Mouse (Mus musculus) v-Abl transformed pro-B cells (cell line): ENCODE data around the gene Gm26657.

Experiments
- in situ Hi-C, 2 experiments: fragments of 400-800 bp; cut with MboI; formaldehyde crosslinking; loops; one replicate each; pipeline ENCODE4 v1.15.1; 2025; ENCODE audit not compliant: unreplicated experiment in 2 of 2

The Gm26657 gene

GRCm38 (mm10) chr4:56740020-56740485 is at the start of gene Gm26657:
Gene Gm26657 (plus strand): TSS chr4:56740070.
- in situ Hi-C loops: no loop called here

DNA sequence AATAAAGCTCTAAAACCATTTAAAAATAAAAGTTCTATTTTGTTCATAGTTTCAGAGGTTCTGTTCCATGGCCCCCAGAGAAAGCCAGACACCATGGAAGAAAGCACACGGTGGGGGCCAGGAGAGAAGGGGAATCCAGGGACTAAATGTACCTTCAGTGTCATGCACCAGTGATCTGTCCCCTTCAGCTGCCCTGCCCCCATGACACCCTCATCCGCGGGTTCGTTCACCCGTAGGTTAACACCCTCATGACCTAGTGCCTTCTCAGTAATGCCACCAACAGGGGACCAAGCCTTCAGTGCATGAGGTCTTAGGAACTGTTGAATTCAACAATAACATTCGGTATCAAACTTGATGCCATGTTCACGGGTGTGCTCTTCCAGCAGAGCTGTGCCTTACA is 43.5 kb upstream of the Gm26657 start:
- in situ Hi-C loops: no loop called here

GRCm38 (mm10) chr4:56698671-56699070 is 41.2 kb upstream of the Gm26657 start:
- in situ Hi-C loops: no loop called here

DNA sequence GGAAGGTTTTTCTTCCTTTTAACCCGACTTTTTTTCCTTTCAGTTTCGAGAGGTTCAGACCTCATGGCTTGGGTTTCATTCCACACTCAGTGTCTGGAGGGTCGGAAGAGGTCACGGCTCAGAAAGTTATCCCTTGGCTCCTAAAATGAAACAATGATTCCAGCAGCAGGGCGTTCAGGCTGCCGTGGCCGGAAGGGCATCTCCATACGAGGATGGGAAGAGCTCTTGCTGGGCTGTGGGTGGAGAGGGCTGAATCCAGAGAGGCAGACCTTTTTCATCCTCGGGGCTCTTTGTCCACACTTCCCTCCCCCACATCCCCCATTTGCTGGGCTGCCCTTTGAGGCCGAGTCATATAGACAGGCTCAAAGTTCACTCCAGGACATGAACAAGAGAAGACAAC is 37.6 kb upstream of the Gm26657 start:
- in situ Hi-C loops: no loop called here

DNA sequence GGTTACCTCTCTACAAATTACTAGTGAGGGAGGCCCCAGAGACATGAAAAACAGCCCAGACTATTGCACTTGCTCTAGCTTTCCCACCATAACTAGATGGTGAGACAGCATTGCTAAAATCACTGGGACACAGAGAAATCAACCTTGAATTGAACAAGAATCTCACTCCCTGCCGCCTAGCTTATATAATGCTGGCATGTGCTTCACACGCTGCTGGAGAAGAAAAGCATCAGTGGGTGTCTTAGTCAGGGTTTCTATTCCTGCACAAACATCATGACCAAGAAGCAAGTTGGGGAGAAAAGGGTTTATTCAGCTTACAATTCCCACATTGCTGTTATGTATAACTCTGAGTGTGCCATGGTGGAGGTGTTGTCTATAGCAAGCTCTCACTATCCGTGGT is 26.7 kb upstream of the Gm26657 start:
- in situ Hi-C loops: no loop called here

DNA sequence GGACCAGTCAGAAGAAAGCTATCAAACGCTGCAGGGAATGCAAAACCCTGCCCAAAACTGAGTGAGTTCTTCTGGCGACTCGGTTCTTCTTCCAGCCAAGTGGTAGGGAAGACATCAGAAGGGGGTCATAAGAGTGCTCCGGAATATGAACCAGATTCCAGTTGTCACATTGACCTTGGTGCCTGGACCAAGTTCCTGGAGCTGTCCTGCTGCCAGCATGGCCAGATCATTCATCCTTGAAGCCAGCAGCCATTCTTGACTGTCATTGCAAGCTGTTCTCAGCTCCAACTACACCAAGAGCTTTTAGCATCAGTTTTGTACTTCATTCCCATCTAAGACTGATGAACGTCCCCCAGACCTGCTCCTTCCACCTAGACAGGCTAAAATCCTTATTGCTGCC is 23.1 kb upstream of the Gm26657 start:
- in situ Hi-C loops: no loop called here

- in situ Hi-C loops: no loop called here
Observed at GRCm38 (mm10) chr4:56717932-56718331, 21.9 kb upstream of the Gm26657 start.

- in situ Hi-C loops: no loop called here
Observed at GRCm38 (mm10) chr4:56718573-56719442, 21.1 kb upstream of the Gm26657 start.

- in situ Hi-C loops: no loop called here
Observed at GRCm38 (mm10) chr4:56719456-56719855, 20.4 kb upstream of the Gm26657 start.

DNA sequence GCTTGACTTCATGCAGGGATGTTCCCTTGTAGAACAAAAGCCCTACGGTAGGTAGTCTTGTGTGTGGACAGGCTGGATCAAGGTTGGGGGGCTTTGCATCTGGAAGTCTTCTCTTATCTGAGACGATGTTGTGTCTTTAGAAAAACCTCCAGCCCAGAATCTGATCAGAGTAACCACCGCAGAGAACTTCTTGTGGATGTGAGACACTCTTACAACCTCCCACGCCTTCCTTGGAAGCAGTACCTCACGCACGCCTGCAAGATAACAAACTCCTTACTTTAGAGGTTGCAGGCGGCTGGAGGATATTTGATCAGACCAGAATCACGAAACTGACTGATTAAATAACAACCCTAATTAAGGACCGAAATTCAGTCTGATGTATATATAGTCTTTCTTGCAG is 19.5 kb upstream of the Gm26657 start:
- in situ Hi-C loops: no loop called here

GRCm38 (mm10) chr4:56721469-56721868 is 18.4 kb upstream of the Gm26657 start:
- in situ Hi-C loops: no loop called here

DNA sequence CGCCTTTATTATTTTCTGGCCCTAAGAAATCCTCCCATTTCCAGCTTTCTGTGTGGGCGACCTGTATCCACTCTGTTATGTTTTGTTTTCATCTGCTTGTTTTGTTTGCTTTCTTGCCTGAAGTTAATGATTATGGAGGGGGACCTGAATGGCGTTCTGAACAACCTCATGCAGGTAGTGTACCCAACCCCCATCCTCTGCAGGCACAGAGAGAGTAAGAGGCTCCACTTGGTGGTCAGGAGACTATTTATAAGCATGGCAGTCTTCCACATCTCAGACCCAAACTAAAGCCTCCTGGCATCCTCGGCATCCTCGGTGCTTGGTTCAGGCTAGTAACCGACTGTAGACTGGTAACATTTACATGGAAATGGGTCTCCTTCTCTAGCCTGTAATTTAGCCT is 17.5 kb upstream of the Gm26657 start:
- in situ Hi-C loops: no loop called here

- in situ Hi-C loops: no loop called here
Observed at GRCm38 (mm10) chr4:56723237-56723636, 16.6 kb upstream of the Gm26657 start.

DNA sequence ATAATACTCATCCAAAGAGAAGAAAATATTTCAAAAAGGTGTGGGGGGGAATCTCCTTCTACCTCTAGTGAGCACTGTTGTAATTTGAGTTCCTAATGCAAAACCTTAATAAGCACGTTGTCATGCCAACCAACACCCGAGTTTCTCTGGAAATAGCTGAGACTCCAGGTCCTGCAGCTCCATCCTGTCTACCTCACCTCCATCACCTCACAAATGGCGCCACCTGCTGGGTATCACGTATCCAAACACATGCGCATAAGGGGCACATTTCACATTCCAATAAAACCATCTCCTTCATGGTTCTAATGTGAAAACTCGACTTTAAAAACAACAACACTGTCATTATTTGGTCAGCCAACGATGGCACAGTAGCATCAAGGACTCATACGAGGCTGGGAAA is 14.0 kb upstream of the Gm26657 start:
- in situ Hi-C loops: no loop called here

GRCm38 (mm10) chr4:56740611-56741010 is 741 bp downstream of the Gm26657 start:
- in situ Hi-C loops: no loop called here

GRCm38 (mm10) chr4:56741041-56741493 is 1.2 kb downstream of the Gm26657 start, which contains the start of gene Actl7b:
Gene Actl7b (minus strand): TSS chr4:56741443.
- in situ Hi-C loops: no loop called here

- in situ Hi-C loops: no loop called here
Observed at GRCm38 (mm10) chr4:56742698-56743097, 2.8 kb downstream of the Gm26657 start.

DNA sequence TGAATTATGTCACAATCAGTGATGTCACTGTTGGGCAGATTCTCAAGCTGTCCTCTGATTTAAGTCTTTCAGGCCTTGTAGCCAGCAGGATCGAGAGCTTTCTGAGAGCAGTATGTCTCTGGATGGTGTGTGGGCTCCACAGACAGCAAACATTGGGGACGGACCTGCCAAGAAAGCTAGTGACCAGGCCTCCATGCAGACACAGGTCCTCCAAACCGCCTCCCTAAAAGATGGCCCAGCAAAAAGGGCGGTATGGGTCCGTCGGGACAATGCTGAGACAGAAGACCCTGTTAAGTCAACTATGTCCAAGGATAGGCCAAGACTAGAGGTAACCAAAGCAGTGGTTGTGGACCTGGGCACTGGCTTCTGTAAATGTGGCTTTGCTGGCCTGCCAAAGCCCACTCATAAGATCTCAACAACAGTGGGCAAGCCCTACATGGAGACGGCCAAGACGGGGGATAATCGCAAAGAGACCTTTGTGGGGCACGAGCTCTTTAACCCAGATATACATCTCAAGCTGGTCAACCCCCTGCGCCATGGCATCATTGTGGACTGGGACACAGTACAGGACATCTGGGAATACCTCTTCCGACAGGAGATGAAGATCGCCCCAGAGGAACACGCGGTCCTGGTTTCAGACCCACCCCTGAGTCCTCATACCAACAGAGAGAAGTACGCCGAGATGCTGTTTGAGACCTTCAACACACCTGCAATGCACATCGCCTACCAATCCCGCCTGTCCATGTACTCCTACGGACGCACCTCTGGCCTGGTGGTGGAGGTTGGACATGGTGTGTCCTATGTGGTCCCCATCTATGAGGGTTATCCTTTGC is 3.7 kb downstream of the Gm26657 start, which contains the start of gene Actl7a:
Gene Actl7a, plus strand, starts transcription at position 51 of the 833 bp plus-strand sequence.
- in situ Hi-C loops: no loop called here

GRCm38 (mm10) chr4:56746345-56746744 is 6.5 kb downstream of the Gm26657 start:
- in situ Hi-C loops: no loop called here

DNA sequence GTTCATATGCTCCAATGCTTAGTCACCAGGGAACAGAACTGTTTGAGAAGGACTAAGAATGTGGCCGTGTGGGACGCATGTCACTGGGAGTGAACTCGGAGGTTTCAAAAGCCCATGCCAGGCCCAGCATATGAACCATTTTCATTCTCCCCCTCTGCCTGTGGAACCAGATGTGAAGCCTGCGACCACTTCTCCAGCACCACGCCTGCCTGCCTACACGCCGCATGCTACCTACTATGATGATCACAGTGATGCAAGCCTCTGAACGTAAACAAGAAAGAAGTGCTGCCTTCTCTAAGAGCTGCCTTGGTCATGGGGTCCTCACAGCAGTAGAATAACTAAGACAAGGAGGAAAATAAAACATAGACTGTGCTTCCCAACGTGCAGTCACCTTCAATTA is 7.6 kb downstream of the Gm26657 start:
- in situ Hi-C loops: no loop called here

DNA sequence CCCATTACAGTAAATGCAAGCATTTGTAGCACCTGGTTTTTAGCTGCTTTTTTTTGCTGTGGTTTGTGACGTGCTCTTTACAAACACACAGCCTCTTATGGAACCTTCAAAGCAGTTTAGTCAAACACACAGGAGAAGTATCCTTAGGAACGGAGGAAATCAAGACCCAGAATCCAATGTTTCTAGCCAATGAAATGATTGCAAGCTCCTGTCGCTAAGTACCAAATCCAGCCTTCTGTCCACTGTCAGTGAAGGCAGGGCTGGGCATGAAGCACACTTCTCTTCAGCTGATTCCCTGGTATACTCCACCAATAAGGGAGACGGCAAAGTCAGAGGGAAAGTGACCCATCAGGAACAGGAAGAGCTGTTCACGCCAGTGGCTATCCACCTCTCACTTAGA is 16.2 kb downstream of the Gm26657 start:
- in situ Hi-C loops: no loop called here
